Mouse (Mus musculus): ENCODE results near the gene Clmp. TPM values are rescaled to one million over a fixed set of nuclear protein-coding genes. Genes with fewer than 3 reads are reported as not detected.

Clmp gene
- polyA plus RNA-seq, 1 experiment from 2014 or later, result 55.9 TPM

GRCm38 (mm10) chr9:40807289-40807920, 121.6 kb downstream of the Clmp start:
- H3K27me3 ChIP-seq, result no peaks in the 10 kb centered on the region
- H3K4me3 ChIP-seq, result no peak overlapping the region
- peak overlapping the region; percentile 83 for H3K27ac ChIP-seq
- H3K36me3 ChIP-seq, result peaks cover 39% of the 10 kb centered on the region
- H3K4me2 ChIP-seq, result no peak overlapping the region
- 0 out of 2 replicates have a peak, but pooled peaks have one; percentile 6 for ATAC-seq (ENCODE audit: insufficient number of reproducible peaks, insufficient read depth, low FRiP score, low TSS enrichment, low read depth)
- peaks cover 51% of the 10 kb centered on the region for H3K4me1 ChIP-seq
- WGBS, result 9% methylated on average over 11 of the region's 11 CpGs
- no peaks in the 10 kb centered on the region for H3K9me3 ChIP-seq
- no peak overlapping the region; the same call in 1 of the 2 replicates for H3K9ac ChIP-seq

- H3K9ac ChIP-seq, result no peak overlapping the region
- H3K4me2 ChIP-seq, result no peak overlapping the region
- H3K9me3 ChIP-seq, result no peaks in the 10 kb centered on the region
- peaks cover 51% of the 10 kb centered on the region for H3K4me1 ChIP-seq
- WGBS, result 28% methylated on average over 16 of the region's 16 CpGs
- ATAC-seq (ENCODE audit: insufficient number of reproducible peaks, insufficient read depth, low FRiP score, low TSS enrichment, low read depth), result 0 out of 2 replicates have a peak, but pooled peaks have one; percentile 3
- H3K4me3 ChIP-seq, result no peak overlapping the region
- H3K27me3 ChIP-seq, result no peaks in the 10 kb centered on the region
- H3K36me3 ChIP-seq, result peaks cover 35% of the 10 kb centered on the region
- peak overlapping the region; percentile 83 for H3K27ac ChIP-seq
Measured at GRCm38 (mm10) chr9:40808061-40808906, 122.5 kb downstream of the Clmp start.

GRCm38 (mm10) chr9:40808907-40809280, 123.1 kb downstream of the Clmp start:
- H3K36me3 ChIP-seq, result peaks cover 32% of the 10 kb centered on the region
- peaks cover 45% of the 10 kb centered on the region for H3K4me1 ChIP-seq
- 78% methylated on average over 8 of the region's 8 CpGs for WGBS
- no peak overlapping the region for H3K4me2 ChIP-seq
- peak overlapping the region; percentile 83; the same call in 1 of the 2 replicates for H3K27ac ChIP-seq
- H3K27me3 ChIP-seq, result no peaks in the 10 kb centered on the region
- H3K9ac ChIP-seq, result no peak overlapping the region
- ATAC-seq (ENCODE audit: insufficient number of reproducible peaks, insufficient read depth, low FRiP score, low TSS enrichment, low read depth), result no peak
- no peak overlapping the region for H3K4me3 ChIP-seq
- no peaks in the 10 kb centered on the region for H3K9me3 ChIP-seq

- no peak for ATAC-seq (ENCODE audit: insufficient number of reproducible peaks, insufficient read depth, low FRiP score, low TSS enrichment, low read depth)
- Histone ChIP-seq H3K4me2 (no peak overlapping the region), H3K4me1 (peaks cover 24% of the 10 kb centered on the region), H3K27ac (no peak overlapping the region), H3K9ac (no peak overlapping the region), H3K27me3 (no peaks in the 10 kb centered on the region), H3K4me3 (no peak overlapping the region), H3K9me3 (no peaks in the 10 kb centered on the region), H3K36me3 (peaks cover 7% of the 10 kb centered on the region; the same call in 1 of the 2 replicates)
- WGBS, result 47% methylated on average over 2 of the region's 2 CpGs
Measured at GRCm38 (mm10) chr9:40811860-40812259, 126.1 kb downstream of the Clmp start.

GRCm38 (mm10) chr9:40814060-40814459, 128.3 kb downstream of the Clmp start:
- Histone ChIP-seq H3K4me2 (no peak overlapping the region), H3K27me3 (no peaks in the 10 kb centered on the region), H3K9me3 (no peaks in the 10 kb centered on the region), H3K4me1 (peaks cover 5% of the 10 kb centered on the region; the same call in 1 of the 2 replicates), H3K27ac (no peak overlapping the region), H3K9ac (no peak overlapping the region), H3K36me3 (peaks cover 6% of the 10 kb centered on the region; the same call in 1 of the 2 replicates), H3K4me3 (no peak overlapping the region)
- 85% methylated on average over 7 of the region's 7 CpGs for WGBS
- ATAC-seq (ENCODE audit: insufficient number of reproducible peaks, insufficient read depth, low FRiP score, low TSS enrichment, low read depth), result no peak

- Histone ChIP-seq H3K9ac (no peak overlapping the region), H3K9me3 (no peaks in the 10 kb centered on the region), H3K36me3 (peaks cover 6% of the 10 kb centered on the region; the same call in 1 of the 2 replicates), H3K4me2 (no peak overlapping the region), H3K4me3 (no peak overlapping the region), H3K27me3 (no peaks in the 10 kb centered on the region), H3K27ac (no peak overlapping the region), H3K4me1 (no peaks in the 10 kb centered on the region)
- 81% methylated on average over 5 of the region's 5 CpGs for WGBS
- ATAC-seq (ENCODE audit: insufficient number of reproducible peaks, insufficient read depth, low FRiP score, low TSS enrichment, low read depth), result no peak
Measured at GRCm38 (mm10) chr9:40817325-40818028, 131.7 kb downstream of the Clmp start.

- ATAC-seq (ENCODE audit: insufficient number of reproducible peaks, insufficient read depth, low FRiP score, low TSS enrichment, low read depth), result no peak
- H3K4me1 ChIP-seq, result no peaks in the 10 kb centered on the region
- 43% methylated on average over 6 of the region's 6 CpGs for WGBS
Measured at GRCm38 (mm10) chr9:40825601-40826000, 139.8 kb downstream of the Clmp start.

GRCm38 (mm10) chr9:40827366-40827765, 141.6 kb downstream of the Clmp start:
- H3K4me2 ChIP-seq, result no peak overlapping the region
- H3K27me3 ChIP-seq, result no peaks in the 10 kb centered on the region
- H3K9ac ChIP-seq, result no peak overlapping the region
- ATAC-seq (ENCODE audit: insufficient number of reproducible peaks, insufficient read depth, low FRiP score, low TSS enrichment, low read depth), result no peak
- no peaks in the 10 kb centered on the region for H3K36me3 ChIP-seq
- WGBS, result 63% methylated on average over 4 of the region's 4 CpGs
- no peaks in the 10 kb centered on the region for H3K4me1 ChIP-seq
- no peak overlapping the region for H3K27ac ChIP-seq
- no peak overlapping the region for H3K4me3 ChIP-seq
- H3K9me3 ChIP-seq, result no peaks in the 10 kb centered on the region

More at GRCm38 (mm10) chr9:40825601-40826000, 139.8 kb downstream of the Clmp start:
- Histone ChIP-seq H3K36me3 (no peaks in the 10 kb centered on the region), H3K27ac (no peak overlapping the region), H3K27me3 (no peaks in the 10 kb centered on the region), H3K4me3 (no peak overlapping the region), H3K4me2 (no peak overlapping the region), H3K9ac (no peak overlapping the region), H3K9me3 (no peaks in the 10 kb centered on the region)

- no peak overlapping the region for H3K27ac ChIP-seq
- no peaks in the 10 kb centered on the region for H3K27me3 ChIP-seq
- H3K9me3 ChIP-seq, result no peaks in the 10 kb centered on the region
- 5% methylated on average over 12 of the region's 12 CpGs for WGBS
- no peaks in the 10 kb centered on the region for H3K4me1 ChIP-seq
- H3K4me2 ChIP-seq, result 0 out of 2 replicates have a peak overlapping the region, but pooled peaks have one; percentile 5
- ATAC-seq (ENCODE audit: insufficient number of reproducible peaks, insufficient read depth, low FRiP score, low TSS enrichment, low read depth), result no peak
- no peak overlapping the region for H3K9ac ChIP-seq
- H3K36me3 ChIP-seq, result no peaks in the 10 kb centered on the region
- H3K4me3 ChIP-seq, result no peak overlapping the region
Measured at GRCm38 (mm10) chr9:40834569-40834968, 148.8 kb downstream of the Clmp start.
